Mouse (Mus musculus): ENCODE data around the gene Ptpa.

- no peak for TF ChIP-seq EP300 (IDR thresholded peaks at IDR 0.05; ENCODE audit: low read length)
- no peak for TF ChIP-seq ELF1 (IDR thresholded peaks at IDR 0.05; ENCODE audit: low read depth, low read length)
- TF ChIP-seq MYC (IDR thresholded peaks at IDR 0.05; ENCODE audit: low read depth, low read length), result no peak
- TF ChIP-seq CHD2 (IDR thresholded peaks at IDR 0.05; ENCODE audit: low read length), result no peak
- TF ChIP-seq POLR2A (IDR thresholded peaks at IDR 0.05; ENCODE audit: low read depth, low read length), result no peak
- TF ChIP-seq MXI1 (IDR thresholded peaks at IDR 0.05; ENCODE audit: low read depth, low read length), result no peak
Observed at GRCm38 (mm10) chr2:30435326-30436155, 19.7 kb downstream of the Ptpa start.

Measured in CH12.LX (cell line).